Mouse (Mus musculus) CD8-positive naive resting alpha-beta T cell, adult 2 months (primary cell): ENCODE measurements at regions not wholly inside any gene's neighbourhood (a gene's known extent, or its start where the extent isn't known, plus 50 kb on each side); places are given as distances from the start of the nearest gene placed in this dataset.
"Not testable (repeated sequence)": the region's sequence is repeated elsewhere in the genome, so short reads cannot be mapped to it uniquely, and the experiment has no call there.

ENCODE experiments used
- DNase-seq, 2 experiments: peaks; one replicate each; pipeline ENCODE4 v3.0.0; 2022; ENCODE audit warnings: low read depth in 2 of 2, low spot score in 2 of 2

DNA sequence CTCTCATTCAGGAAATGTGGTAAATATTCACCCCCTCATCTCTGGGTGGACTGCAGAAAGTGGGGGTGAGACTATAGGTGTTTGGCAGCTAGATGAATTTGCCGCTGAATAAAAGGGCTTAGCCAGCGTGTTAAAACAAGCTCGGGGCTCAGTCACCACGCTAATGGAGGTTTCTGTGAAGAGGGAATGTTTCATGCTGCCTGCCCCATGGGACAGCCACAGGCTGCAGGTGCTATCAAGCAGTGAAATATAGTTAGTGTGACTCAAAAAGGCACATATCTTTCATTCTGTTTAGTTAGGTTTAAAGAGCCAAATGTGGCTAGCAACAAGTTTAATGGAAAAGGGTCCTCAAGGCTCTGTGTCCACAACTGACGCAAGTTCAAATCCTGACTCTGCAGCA is 121.5 kb downstream of the Zfp36l1 start:
- DNase-seq, result no peak

DNA sequence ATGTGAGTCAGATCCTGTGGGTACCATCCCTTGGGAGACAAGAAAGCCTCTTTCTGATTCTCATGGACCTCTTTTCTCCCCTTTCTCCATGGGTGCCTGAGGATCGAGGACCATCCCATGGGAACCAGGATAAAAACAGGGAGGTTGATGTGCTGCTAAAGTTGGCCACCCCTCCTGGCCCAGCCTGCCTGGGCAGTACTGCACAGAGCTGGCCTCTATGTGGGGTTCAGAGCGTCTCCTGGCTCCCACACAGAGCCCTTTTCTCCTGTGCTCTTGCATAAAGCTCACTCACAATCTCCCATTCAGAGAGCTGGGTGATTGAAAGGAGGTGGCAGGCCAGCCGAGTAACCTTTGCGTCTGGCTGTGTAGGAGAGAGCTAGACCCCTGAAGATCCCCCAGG is 122.1 kb downstream of the Zfp36l1 start:
- DNase-seq, result no peak

DNA sequence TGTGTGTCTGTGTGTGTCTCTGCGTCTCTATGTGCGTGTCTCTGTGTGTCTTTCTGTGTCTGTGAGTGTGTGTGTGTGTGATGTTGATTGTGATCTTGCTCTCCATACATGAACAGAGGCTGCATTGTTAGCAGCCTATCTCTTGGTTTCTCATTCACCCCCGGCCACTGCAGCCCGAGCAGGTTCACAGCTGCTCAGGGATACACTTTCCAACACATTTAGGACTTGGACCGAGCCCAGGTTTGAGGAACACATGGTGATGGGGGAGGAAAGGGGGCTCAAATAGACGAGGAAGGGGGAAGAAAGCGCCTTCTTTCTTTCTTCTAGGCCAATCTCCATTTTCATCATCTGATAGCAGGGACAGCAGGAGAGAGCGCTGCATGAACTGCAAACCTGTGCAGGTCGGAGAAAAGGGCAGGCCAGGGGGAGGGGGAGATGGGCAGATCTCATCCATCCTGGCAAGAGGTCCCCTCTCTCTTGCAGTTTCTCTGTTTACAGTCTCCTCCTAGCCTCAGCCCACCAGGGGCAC is 123.2 kb downstream of the Zfp36l1 start:
- no peak for DNase-seq

GRCm38 (mm10) chr12:79988401-79989358 is 124.1 kb downstream of the Zfp36l1 start:
- no peak for DNase-seq

DNA sequence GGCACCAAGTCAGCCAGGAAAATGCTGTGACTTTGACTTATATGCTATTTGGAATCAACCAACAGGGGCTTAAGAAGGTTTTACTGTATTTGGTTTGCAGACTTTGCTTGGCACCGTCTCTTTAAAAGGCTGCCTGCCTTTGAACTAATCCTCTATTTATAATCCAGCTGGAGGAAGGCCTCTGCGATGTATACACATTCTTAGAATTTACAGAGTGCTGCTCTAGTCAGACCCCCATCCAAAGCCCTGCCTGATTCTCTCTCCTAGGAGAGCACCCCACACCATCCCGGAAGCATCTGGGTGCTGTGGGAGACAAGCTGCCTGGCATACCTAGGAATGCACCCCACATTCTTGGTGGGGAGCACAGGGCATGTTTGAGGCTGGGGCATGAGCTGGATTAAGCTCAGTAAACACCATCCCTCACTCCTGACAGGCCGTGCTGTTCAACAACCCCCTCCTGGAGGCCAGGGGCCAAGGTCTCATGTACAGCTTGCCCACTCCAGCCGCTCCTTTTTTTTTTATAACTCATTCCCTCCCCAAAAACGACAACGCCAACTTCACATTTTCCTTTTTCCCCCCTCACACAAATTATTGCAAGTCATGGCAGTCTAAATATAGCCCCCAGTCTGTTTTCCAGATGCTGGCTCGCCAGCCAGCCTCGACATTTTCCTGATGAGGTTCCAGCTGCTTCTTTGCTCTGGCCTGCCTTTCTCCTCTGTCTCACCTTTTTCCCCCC is 126.4 kb downstream of the Zfp36l1 start:
- no peak for DNase-seq

DNA sequence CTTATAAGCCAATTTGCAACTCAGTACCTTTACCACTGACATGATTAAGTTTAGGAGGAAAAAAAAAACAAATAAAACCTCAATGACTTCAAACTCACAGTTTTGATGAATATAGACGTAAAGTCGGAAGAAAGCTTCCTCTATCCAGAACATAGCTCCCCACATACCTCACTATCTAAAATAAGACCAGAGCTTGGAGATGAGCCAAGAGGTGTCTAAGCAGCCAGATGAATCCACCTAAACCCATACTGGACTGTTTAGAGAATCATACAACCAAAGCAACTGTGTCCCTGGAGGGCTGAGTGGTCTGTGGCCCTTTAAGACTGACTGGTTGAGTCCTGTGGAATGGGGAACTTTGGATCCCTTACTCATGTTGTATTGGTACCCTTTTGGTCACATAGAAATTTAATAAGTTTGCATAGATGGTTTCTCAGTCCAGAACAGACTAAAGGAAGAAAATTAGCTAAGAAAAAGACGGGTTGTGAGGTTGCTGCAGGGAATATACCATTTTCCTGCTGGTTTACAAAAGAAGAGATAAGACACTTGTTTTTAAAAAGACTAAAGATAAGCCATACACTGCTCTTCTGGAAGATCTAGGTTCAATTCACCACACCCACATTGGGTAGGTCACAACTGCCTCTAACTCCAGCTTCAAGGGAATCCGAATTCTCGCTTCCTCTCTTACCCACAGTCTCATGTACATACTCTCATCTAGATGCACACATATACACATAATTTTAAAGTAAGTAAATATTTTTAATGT is 127.6 kb downstream of the Zfp36l1 start:
- DNase-seq, result no peak

DNA sequence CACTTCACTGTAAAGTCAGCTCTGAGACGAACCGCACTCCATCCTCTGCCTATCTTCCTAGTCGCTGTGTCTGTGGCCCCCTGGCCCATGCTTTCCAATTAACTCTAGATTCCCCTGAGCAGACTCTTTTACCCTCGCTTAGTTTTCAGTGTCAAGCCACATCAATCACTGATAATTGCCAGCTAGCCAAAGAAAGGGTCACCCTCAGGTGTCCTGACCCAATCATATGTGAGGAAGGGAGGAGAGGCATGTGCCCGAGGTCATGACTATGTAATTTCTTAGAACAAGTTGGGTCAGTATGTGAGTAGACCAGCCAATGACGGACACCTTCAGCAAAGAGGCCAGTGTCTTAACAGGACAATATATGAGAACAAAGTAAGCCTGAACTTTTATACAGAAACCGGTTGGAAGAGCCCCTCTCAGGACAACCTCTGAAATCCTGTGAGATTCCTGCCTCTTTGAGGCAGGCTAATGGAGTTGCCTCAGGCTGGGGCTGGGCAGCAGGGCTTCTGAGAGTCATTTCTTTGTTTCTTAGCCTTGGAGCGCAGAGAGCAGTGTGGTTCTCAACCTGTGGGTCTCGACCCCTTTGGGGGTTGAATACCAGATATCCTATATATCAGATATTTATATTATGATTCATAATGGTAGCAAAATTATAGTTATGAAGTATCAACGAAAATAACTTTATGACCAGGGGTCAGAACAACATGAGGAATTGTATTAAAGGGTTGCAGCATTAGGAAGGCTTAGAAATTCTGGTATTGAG is 128.6 kb downstream of the Zfp36l1 start:
- no peak for DNase-seq

GRCm38 (mm10) chr12:79983232-79983631 is 129.6 kb downstream of the Zfp36l1 start:
- no peak for DNase-seq

- not testable (repeated sequence) for DNase-seq
Measured at GRCm38 (mm10) chr12:79982497-79982896, 130.3 kb downstream of the Zfp36l1 start.

- no peak for DNase-seq
Measured at GRCm38 (mm10) chr12:79980711-79981110, 132.1 kb downstream of the Zfp36l1 start.

DNA sequence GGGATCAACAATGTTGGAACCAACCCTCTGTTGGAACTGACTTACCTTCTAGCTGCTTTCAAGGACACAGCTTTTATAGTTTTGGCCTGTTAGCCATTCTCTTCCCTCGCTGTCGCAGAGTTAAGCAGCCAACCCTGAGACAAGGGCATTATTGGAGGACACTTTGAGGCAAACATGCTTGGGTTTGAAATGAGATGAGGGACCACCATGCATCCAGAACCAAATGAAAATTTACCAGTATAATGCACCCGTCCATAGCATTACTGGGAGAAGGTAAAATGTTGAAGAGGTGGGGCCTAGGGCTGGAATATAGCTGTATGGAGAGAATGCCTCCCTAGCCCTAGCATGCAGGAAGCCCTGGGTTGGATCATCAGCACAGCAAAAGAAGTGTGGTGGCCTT is 135.7 kb downstream of the Zfp36l1 start:
- DNase-seq, result no peak

- DNase-seq, result no peak
Measured at GRCm38 (mm10) chr12:79975466-79976239, 137.2 kb downstream of the Zfp36l1 start.

GRCm38 (mm10) chr12:79975050-79975449 is 137.8 kb downstream of the Zfp36l1 start:
- DNase-seq, result no peak

DNA sequence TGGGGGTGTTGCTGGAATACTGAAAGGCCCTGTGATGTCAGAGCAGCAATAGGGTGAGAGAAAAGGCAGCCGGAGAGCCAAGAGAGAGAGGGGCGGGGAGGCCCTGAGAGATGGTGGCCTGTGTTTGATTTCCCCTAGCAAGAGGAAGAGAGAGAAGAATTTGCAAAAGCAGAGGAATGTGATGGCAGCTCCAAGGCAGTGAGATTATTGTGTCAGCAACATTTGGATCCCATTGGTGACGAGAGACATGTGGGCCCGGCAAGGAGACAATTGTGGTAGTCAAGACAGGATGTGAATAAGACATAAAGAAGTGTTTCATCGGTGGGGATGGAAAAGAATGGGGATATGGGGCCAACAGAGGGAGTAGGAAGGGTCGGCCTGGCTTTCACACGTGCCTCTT is 138.3 kb downstream of the Zfp36l1 start:
- no peak for DNase-seq

DNA sequence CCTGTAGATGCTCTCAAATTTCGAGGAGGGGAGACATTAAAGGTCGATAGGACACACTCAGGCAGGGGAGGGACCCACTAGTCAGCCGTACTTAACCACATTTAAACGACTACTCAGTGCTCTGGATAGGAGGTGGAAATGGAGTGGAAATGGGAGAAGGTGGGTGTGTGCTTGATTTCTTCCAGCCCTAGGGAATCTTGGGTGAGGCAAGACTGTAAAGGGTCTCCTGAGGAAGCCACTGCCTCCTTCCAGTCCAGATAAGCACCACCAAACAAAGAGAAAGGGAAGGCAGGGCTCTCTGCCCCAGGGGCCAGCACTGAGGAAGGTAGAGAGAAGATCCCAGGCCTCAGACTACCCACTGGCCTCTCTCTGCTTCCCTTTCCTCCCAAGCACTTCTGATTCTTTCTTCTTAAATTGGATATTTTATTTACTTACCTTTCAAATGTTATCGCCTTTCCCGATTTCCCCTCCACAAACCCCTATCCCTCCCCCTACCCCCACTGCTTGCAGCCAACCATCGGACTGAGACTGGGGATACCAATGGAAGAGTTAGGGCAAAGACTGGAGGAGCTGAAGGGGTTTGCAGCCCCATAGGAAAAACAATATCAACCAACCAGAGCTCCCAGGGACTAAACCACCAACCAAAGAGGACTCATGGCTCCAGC is 139.1 kb downstream of the Zfp36l1 start:
- DNase-seq, result no peak

DNA sequence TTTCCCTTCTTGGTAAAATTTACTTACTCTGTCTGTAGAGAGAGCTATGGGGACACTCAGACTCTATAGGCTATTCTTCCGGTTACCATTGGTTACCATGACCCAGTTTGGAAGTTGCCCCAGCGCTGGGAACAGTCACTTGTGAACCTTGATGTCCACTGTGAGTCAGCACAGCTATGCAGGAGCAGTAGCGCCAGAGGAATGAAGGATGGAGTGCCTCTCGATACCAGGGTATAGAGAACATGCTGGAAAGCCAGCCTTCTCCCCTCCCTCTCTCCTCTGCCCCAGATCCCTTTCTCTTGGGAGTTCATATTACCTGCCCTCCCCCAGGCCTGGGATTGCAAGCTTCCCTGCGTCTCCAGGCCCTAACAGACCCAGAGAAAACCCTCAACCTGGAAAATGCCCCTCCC is 141.8 kb downstream of the Zfp36l1 start:
- no peak for DNase-seq

DNA sequence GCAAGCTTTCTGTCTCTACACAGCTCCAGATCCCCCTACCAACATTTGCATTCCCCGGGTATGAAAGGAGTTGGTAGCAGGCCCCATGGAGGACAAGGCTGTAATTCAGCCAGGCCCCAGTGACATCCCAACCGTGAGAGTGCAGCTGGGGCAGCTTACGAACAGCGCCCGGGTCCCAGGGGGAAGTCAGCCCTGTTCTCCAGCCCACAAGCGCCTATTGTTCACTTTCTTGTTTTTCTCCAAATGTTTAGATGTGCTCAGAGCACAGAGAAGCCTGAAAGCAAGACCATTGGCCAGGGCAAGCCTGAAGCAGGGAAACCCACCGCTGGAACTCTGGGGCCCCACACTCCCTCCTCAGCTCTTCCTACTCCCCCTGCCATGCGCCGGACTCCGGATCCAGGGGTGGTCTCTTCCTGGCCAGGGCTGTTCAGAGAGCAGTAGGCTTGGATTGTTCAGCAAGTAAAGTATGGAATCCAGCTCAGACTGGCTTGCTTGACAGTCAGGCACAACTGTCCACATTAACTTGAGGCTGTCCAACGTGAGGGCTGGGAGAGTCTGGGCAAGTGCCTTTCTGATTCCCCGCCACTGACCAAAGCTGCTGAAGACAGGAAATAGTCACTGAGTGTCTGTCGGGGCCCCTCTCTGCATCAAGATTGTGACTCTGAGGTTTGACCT is 142.4 kb downstream of the Zfp36l1 start:
- DNase-seq, result no peak

DNA sequence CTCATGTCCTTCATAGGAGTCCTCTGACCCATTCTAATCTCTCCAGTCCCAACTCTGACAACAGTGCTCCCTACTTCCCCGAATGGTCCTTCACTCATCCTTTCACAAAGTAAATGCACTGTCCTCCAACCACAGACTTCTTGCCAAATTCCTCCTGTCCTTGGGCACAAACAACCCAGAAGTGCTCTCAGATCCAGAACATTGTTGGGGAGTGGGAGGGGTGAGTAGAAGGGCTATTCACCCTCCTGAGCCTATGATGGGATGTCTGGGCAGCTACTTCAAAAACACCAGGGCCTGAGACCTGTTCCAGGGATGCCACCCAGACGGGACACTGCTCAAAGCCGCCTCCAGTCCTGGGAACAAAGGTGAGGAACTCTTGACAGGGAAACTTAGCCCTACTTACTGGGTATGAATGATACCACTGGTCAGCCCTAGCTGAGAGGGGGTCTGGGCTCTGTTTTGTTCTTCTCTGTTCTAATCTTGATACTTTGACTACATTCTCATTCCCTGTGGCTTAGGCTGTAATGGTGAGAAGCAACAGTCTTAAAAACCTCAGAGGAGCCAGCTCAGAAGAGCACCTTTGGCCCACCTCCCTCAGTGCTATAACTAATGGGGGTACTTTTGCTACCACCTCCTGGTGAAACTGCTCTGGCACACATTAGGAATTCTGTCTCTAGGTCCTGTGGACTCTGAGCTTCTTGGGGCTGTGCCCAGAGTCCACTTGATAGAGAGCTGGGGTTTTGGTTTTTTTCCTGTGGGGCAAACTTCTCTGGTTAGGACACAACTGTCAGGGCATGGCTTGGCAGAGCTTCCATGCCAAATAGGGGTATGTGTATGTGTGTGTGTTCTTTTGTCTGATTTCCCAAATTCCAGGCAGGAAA is 143.2 kb downstream of the Zfp36l1 start:
- no peak for DNase-seq
